Mouse (Mus musculus) midbrain, embryonic 14.5 days (tissue): ENCODE measurements around the gene Uba3. TPM values are rescaled to one million over a fixed set of nuclear protein-coding genes. Genes with fewer than 3 reads are reported as not detected.
A peak's percentile ranks its signal among the peaks of the same experiment; 100 is the strongest.

Source experiments
- ATAC-seq: fragments of 200-750 bp; cut with Nextera tagmentation; 2 replicates; pipeline ENCODE4 v1.8.0; 2017; ENCODE audit warnings: moderate number of reproducible peaks, moderate library complexity; ENCODE audit not compliant: low FRiP score, low TSS enrichment
- DNase-seq: peaks from one replicate; pipeline ENCODE4 v3.0.0-alpha.2; 2015
- H3K27ac ChIP-seq: fragments of 300-500 bp; sonication (generic); replicated peaks from 2 replicates; pipeline ENCODE4 v1.5.1; 2014; ENCODE audit warnings: mild to moderate bottlenecking, low read depth, low read length, moderate library complexity
- H3K27me3 ChIP-seq: fragments of 300-500 bp; sonication (generic); 2 replicates; pipeline ENCODE4 v1.6.1; 2014; ENCODE audit warnings: low read length, control low read depth, mixed read lengths; ENCODE audit not compliant: control insufficient read depth, insufficient read depth
- H3K36me3 ChIP-seq: fragments of 300-500 bp; sonication (generic); 2 replicates; pipeline ENCODE4 v1.6.1; 2014; ENCODE audit warnings: low read length, control low read depth; ENCODE audit not compliant: control insufficient read depth, insufficient read depth
- H3K4me1 ChIP-seq: fragments of 300-500 bp; sonication (generic); 2 replicates; pipeline ENCODE4 v1.6.1; 2014; ENCODE audit warnings: mild to moderate bottlenecking, antibody characterized with exemption, low read length, control low read depth; ENCODE audit not compliant: control insufficient read depth, insufficient read depth
- H3K4me2 ChIP-seq: fragments of 300-500 bp; sonication (generic); 2 replicates; pipeline ENCODE4 v1.6.1; 2014; ENCODE audit warnings: mild to moderate bottlenecking, low read length, moderate library complexity
- H3K4me3 ChIP-seq: fragments of 300-500 bp; sonication (generic); replicated peaks from 2 replicates; pipeline ENCODE4 v1.5.1; 2014; ENCODE audit warnings: low read depth, low read length
- H3K9ac ChIP-seq: fragments of 300-500 bp; sonication (generic); replicated peaks from 2 replicates; pipeline ENCODE4 v1.6.1; 2014; ENCODE audit warnings: mild to moderate bottlenecking, low read length, moderate library complexity
- H3K9me3 ChIP-seq: fragments of 300-500 bp; sonication (generic); 2 replicates; pipeline ENCODE4 v1.6.1; 2016; ENCODE audit warnings: low read length, control low read depth, mixed read lengths; ENCODE audit not compliant: control insufficient read depth
- WGBS: fragments of 180-500 bp; shearing (Covaris S2); extraction: QIAGEN DNeasy Blood & Tissue Kit; methylation state at CpG from one replicate; pipeline ENCODE4 v1.1.7; 2014; 5-methylcytosine and 5-hydroxymethylcytosine counted together
- polyA plus RNA-seq: library from polyadenylated mRNA; unstranded; fragments of >200 nt; fragmentation: Nextera tagmentation; extraction: Ambion mirVana; gene quantifications from 2 replicates; pipeline ENCODE4 v1.2.1, GENCODE M21; 2014

Gene Uba3
- 97.7 and 98.5 TPM in 2 replicates for polyA plus RNA-seq

- peak within 1 kb of the TSS; percentile 89 for H3K27ac ChIP-seq
- no peaks in the 10 kb centered on the region for H3K27me3 ChIP-seq
- 0 out of 2 replicates have a peak, but pooled peaks cover 3% of the 10 kb centered on the region for H3K36me3 ChIP-seq
- 1% methylated on average over 38 of the region's 38 CpGs for WGBS
- peak within 1 kb of the TSS; percentile 63 for H3K4me2 ChIP-seq
- H3K4me3 ChIP-seq: peak within 1 kb of the TSS; percentile 94
- ATAC-seq (peak; percentile 99), DNase-seq (peak; percentile 100)
- H3K9me3 ChIP-seq: no peaks in the 10 kb centered on the region
- H3K9ac ChIP-seq: peak within 1 kb of the TSS; percentile 94
- peaks cover 13% of the 10 kb centered on the region for H3K4me1 ChIP-seq
Observed at GRCm38 (mm10) chr6:97205439-97205885, at the start of gene Uba3. Gene Uba3, minus strand, starts transcription at chr6:97205647.

DNA sequence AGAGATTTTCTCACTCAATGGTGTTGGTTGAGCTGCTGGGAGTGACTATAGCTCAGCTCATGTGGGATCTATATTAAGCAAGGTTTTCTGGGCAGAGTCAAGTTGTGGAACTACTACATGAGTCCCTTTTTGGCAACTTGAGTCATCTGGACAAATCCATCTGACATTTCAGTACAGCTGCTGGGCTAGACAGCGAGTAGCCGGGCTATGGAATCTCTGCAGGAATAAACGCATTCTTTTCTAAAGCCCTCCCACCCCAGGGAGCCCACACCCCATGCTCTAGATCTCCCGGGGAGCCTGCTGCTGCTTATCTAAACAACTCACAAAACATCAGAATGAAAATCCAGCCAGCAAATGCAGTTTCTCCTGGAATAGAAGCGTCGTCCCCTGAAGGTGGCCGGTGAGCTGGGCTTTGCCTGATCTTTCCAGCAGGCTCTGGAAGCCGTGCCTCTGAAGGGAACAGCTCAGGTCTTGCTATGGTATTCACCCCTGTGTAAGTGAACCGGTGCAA lies 47.3 kb upstream of the Uba3 start, which contains the start of gene Lmod3:
TSS of gene Lmod3 (minus strand) at position 49 of the 511 bp plus-strand sequence.
- Histone ChIP-seq H3K4me1 (no peaks in the 10 kb centered on the region), H3K4me2 (no peak within 1 kb of the TSS), H3K27me3 (no peaks in the 10 kb centered on the region), H3K9ac (no peak within 1 kb of the TSS), H3K27ac (no peak within 1 kb of the TSS), H3K9me3 (no peaks in the 10 kb centered on the region), H3K36me3 (no peaks in the 10 kb centered on the region), H3K4me3 (no peak within 1 kb of the TSS)
- ATAC-seq (no peak), DNase-seq (no peak)
- 28% methylated on average over 9 of the region's 9 CpGs for WGBS

DNA sequence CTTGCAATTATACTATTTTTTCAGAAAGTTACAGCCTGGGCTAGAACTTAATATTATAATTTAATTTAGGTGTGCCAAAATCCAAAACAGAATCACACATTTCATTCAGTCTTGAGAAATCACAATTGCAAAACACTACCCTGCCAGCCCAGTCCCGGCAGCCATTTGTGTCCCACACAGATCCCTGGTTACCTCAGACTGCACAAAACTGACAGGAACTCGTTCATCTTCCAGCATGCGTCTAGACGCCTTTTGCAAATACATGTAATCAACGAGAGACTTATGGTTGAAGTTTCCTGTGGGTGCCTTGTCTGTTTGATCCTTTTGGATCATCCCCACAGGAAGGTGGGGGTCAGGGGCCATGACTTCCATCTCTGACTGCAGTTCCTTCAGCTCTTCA lies 46.6 kb upstream of the Uba3 start:
- Histone ChIP-seq H3K4me2 (no peak overlapping the region), H3K27ac (no peak overlapping the region), H3K4me1 (no peaks in the 10 kb centered on the region), H3K9ac (no peak overlapping the region), H3K4me3 (no peak overlapping the region), H3K9me3 (no peaks in the 10 kb centered on the region), H3K36me3 (no peaks in the 10 kb centered on the region), H3K27me3 (no peaks in the 10 kb centered on the region)
- no peak for DNase-seq
- WGBS: 87% methylated on average over 5 of the region's 5 CpGs
- ATAC-seq: no peak

- no peaks in the 10 kb centered on the region for H3K4me1 ChIP-seq
- H3K27me3 ChIP-seq: no peaks in the 10 kb centered on the region
- no peaks in the 10 kb centered on the region for H3K36me3 ChIP-seq
- DNase-seq (peak; percentile 80), ATAC-seq (no peak)
- 54% methylated on average over 6 of the region's 6 CpGs for WGBS
- H3K9me3 ChIP-seq: no peaks in the 10 kb centered on the region
- no peak overlapping the region for H3K9ac ChIP-seq
- H3K4me3 ChIP-seq: no peak overlapping the region
- no peak overlapping the region for H3K27ac ChIP-seq
- H3K4me2 ChIP-seq: no peak overlapping the region
Observed at GRCm38 (mm10) chr6:97250966-97251365, 45.5 kb upstream of the Uba3 start.

GRCm38 (mm10) chr6:97245200-97245599 lies 39.8 kb upstream of the Uba3 start:
- Histone ChIP-seq H3K4me3 (no peak overlapping the region), H3K4me1 (no peaks in the 10 kb centered on the region), H3K4me2 (no peak overlapping the region), H3K9ac (no peak overlapping the region), H3K27ac (no peak overlapping the region), H3K27me3 (no peaks in the 10 kb centered on the region), H3K9me3 (no peaks in the 10 kb centered on the region), H3K36me3 (no peaks in the 10 kb centered on the region)
- DNase-seq: no peak
- no peak for ATAC-seq

- ATAC-seq (no peak), DNase-seq (no peak)
- 88% methylated on average over 4 of the region's 4 CpGs for WGBS
- H3K9ac ChIP-seq: no peak overlapping the region
- no peaks in the 10 kb centered on the region for H3K9me3 ChIP-seq
- no peak overlapping the region for H3K4me3 ChIP-seq
- H3K36me3 ChIP-seq: no peaks in the 10 kb centered on the region
- no peak overlapping the region for H3K4me2 ChIP-seq
- no peaks in the 10 kb centered on the region for H3K27me3 ChIP-seq
- no peak overlapping the region for H3K27ac ChIP-seq
- no peaks in the 10 kb centered on the region for H3K4me1 ChIP-seq
Observed at GRCm38 (mm10) chr6:97242522-97242921, 37.1 kb upstream of the Uba3 start.

GRCm38 (mm10) chr6:97240092-97240491 lies 34.6 kb upstream of the Uba3 start:
- Histone ChIP-seq H3K4me1 (no peaks in the 10 kb centered on the region), H3K4me2 (no peak overlapping the region), H3K9ac (no peak overlapping the region), H3K27ac (no peak overlapping the region), H3K9me3 (no peaks in the 10 kb centered on the region), H3K27me3 (no peaks in the 10 kb centered on the region), H3K4me3 (no peak overlapping the region), H3K36me3 (no peaks in the 10 kb centered on the region)
- DNase-seq: no peak
- no peak for ATAC-seq
- 88% methylated on average over 5 of the region's 5 CpGs for WGBS

DNA sequence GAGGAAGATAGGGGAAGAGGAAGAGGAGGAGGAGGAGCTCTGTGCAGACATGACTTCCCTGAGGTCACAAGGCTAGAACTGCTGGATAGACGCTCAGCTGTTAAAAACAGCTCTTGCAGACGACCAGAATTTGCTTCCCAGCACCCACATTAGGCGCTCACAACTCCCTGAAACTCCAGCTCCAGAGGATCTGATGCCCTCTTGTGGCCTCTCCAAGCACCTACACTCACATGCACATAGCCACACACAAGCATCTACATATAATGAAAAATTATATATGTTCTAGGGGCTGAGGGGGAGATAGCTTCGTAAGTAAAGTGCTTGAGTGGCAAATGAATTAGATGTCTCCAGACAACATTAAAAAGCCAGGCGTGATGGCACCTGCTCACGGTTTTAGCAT lies 33.9 kb upstream of the Uba3 start:
- Histone ChIP-seq H3K27me3 (no peaks in the 10 kb centered on the region), H3K9ac (no peak overlapping the region), H3K27ac (no peak overlapping the region), H3K4me2 (no peak overlapping the region), H3K4me3 (no peak overlapping the region), H3K9me3 (no peaks in the 10 kb centered on the region), H3K36me3 (0 out of 2 replicates have a peak, but pooled peaks cover 1% of the 10 kb centered on the region), H3K4me1 (no peaks in the 10 kb centered on the region)
- no peak for ATAC-seq
- 95% methylated on average over 6 of the region's 6 CpGs for WGBS
- DNase-seq: no peak

DNA sequence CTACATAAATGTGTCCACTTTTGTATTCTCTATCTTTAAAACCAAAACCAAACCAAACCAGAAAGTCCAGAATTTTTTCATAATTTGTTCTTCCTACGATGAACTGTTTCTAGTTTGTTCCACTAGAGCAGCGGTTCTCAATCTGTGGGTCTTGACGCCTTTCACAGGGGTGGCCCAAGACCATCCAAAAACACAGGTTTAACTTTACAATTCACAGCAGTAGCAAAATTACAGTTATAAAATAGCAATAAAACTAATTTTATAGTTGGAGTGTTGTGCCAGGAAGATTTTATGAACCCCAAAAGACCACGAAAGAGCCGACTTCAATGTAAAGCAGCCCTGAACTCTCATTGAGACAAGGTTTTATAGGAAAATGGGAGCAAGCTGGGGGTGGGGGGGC lies 30.6 kb upstream of the Uba3 start:
- Histone ChIP-seq H3K4me3 (no peak overlapping the region), H3K4me1 (no peaks in the 10 kb centered on the region), H3K4me2 (no peak overlapping the region), H3K36me3 (peaks cover 26% of the 10 kb centered on the region), H3K27me3 (no peaks in the 10 kb centered on the region), H3K9me3 (no peaks in the 10 kb centered on the region), H3K27ac (no peak overlapping the region), H3K9ac (no peak overlapping the region)
- WGBS: 98% methylated on average over 5 of the region's 5 CpGs
- DNase-seq (no peak), ATAC-seq (no peak)
